Mouse (Mus musculus): ENCODE data around the gene Sco2. TPM values are rescaled to one million over a fixed set of nuclear protein-coding genes. Genes with fewer than 3 reads are reported as not detected.

Sco2 gene
- total and polyA plus RNA-seq, 3 experiments: 34.6 to 58.9 TPM; not detected in 1

- Histone ChIP-seq H3K9me3 (replicated peaks; ENCODE audit: insufficient read depth, low read length) (no peaks in the 10 kb centered on the region), H3K79me2 (ENCODE audit: control insufficient read depth, insufficient read depth, low read length, poor library complexity) (peaks cover 16% of the 10 kb centered on the region), H3K4me3 (ENCODE audit: control insufficient read depth in 1 of 2, insufficient read depth in 1 of 2, low read depth in 2 of 2, low read length in 2 of 2) (peak overlapping the region; percentile 81 to 98), H3K4me1 (ENCODE audit: control insufficient read depth in 1 of 2, insufficient read depth in 2 of 2, low read length in 2 of 2) (peaks cover 4 to 14% of the 10 kb centered on the region in 2 experiments; a peak in 3 of 4 replicates), H3K36me3 (ENCODE audit: control insufficient read depth in 1 of 2, insufficient read depth in 2 of 2, low read length in 2 of 2) (peaks cover 0 to 14% of the 10 kb centered on the region in 2 experiments), H3K27ac (ENCODE audit: control insufficient read depth, low read depth, low read length) (peak overlapping the region; percentile 38), H3K27me3 (ENCODE audit: control insufficient read depth in 1 of 2, insufficient read depth in 2 of 2, low read length in 2 of 2) (no peaks in the 10 kb centered on the region), H3K9ac (ENCODE audit: control insufficient read depth, low read depth, low read length, poor library complexity, severe bottlenecking) (peak overlapping the region; percentile 86)
- peak; percentile 59 for DNase-seq (ENCODE audit: low read depth, low spot score)
- TF ChIP-seq ETS1 (IDR thresholded peaks at IDR 0.05; ENCODE audit: low read depth, low read length) (0 out of 2 replicates have a peak, but pooled peaks have one; percentile 8), MXI1 (IDR thresholded peaks at IDR 0.05; ENCODE audit: low read depth, low read length) (no peak)
These were observed 50.0 kb downstream of the Sco2 start for GRCm38 (mm10) chr15:89323656-89324055.

DNA sequence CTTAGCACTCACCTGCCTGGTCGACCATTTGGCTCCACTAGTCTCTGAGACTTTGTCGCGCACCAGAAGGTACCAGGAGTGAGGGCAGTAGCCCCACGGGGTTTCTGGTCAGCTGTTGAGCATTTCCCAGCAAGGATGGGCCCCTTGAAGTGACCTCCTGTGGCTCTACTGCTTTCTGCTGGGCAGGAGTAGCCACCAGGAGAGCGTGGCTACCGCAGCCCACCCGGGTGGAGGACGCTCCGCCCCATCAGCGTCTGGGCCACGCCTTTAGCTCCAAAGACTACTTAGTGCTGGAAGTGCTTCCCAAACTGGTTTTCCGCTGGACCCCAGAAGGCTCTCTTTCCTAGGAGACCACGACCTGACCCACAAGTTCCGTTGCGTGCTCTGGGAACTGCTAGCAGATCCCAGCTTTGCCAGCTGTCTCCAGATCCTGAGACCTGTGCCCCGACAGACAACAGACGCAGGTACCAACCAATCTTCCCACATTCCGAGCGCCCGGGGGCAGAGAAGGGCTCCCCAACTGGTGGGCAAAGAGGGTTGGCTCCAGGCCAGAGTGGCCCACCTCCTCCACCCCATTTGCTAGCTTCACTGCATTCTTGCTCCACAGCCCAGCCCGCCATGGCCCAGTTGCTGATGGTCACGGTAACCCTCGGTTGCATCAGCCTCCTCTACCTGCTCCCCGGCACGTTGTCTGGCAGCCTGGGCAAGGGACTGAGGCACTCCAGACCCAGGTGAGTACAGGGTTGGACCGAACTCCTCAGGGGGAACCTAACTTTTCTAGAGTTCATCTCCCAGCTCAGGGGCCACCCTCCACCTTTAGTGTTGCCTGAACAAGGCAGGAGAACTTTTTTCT is 50.8 kb downstream of the Sco2 start, which contains the start of gene Adm2:
Adm2 (plus strand) TSS at position 51 of the 853 bp plus-strand sequence.
- H3K27ac ChIP-seq (ENCODE audit: control insufficient read depth, low read depth, low read length): peak within 1 kb of the TSS; percentile 91
- no peaks in the 10 kb centered on the region for H3K9me3 ChIP-seq (replicated peaks; ENCODE audit: insufficient read depth, low read length)
- no peaks in the 10 kb centered on the region for H3K27me3 ChIP-seq (ENCODE audit: control insufficient read depth in 1 of 2, insufficient read depth in 2 of 2, low read length in 2 of 2)
- H3K4me3 ChIP-seq (ENCODE audit: control insufficient read depth in 1 of 2, insufficient read depth in 1 of 2, low read depth in 2 of 2, low read length in 2 of 2): peak within 1 kb of the TSS; percentile 81 to 98
- peaks cover 4 to 14% of the 10 kb centered on the region in 2 experiments; a peak in 3 of 4 replicates for H3K4me1 ChIP-seq (ENCODE audit: control insufficient read depth in 1 of 2, insufficient read depth in 2 of 2, low read length in 2 of 2)
- peak; percentile 75 for DNase-seq (ENCODE audit: low read depth, low spot score)
- peaks cover 16% of the 10 kb centered on the region for H3K79me2 ChIP-seq (ENCODE audit: control insufficient read depth, insufficient read depth, low read length, poor library complexity)
- peak within 1 kb of the TSS; percentile 86 for H3K9ac ChIP-seq (ENCODE audit: control insufficient read depth, low read depth, low read length, poor library complexity, severe bottlenecking)
- H3K36me3 ChIP-seq (ENCODE audit: control insufficient read depth in 1 of 2, insufficient read depth in 2 of 2, low read length in 2 of 2): peaks cover 0 to 14% of the 10 kb centered on the region in 2 experiments
- TF ChIP-seq GABPA (IDR thresholded peaks at IDR 0.05; ENCODE audit: low read depth, low read length) (no peak), NELFE (IDR thresholded peaks at IDR 0.05; ENCODE audit: low read depth, low read length) (peak; percentile 27; the same call in 1 of the 2 replicates), ZMIZ1 (IDR thresholded peaks at IDR 0.05; ENCODE audit: low read depth, low read length) (no peak; the same call in 1 of the 2 replicates), TBP (IDR thresholded peaks at IDR 0.05; ENCODE audit: low read depth, low read length) (no peak), TCF12 (IDR thresholded peaks at IDR 0.05; ENCODE audit: low read depth, low read length) (0 out of 2 replicates have a peak, but pooled peaks have one; percentile 9), RCOR1 (IDR thresholded peaks at IDR 0.05; ENCODE audit: low read depth, low read length) (0 out of 2 replicates have a peak, but pooled peaks have one; percentile 18), ETS1 (IDR thresholded peaks at IDR 0.05; ENCODE audit: low read depth, low read length) (0 out of 2 replicates have a peak, but pooled peaks have one; percentile 17), BHLHE40 (IDR thresholded peaks at IDR 0.05; ENCODE audit: borderline replicate concordance, low read depth, low read length) (no peak), POLR2AphosphoS5 (IDR thresholded peaks at IDR 0.05; ENCODE audit: borderline replicate concordance, low read depth, low read length) (no peak), MXI1 (IDR thresholded peaks at IDR 0.05; ENCODE audit: low read depth, low read length) (peak; percentile 79), HCFC1 (IDR thresholded peaks at IDR 0.05; ENCODE audit: low read depth, low read length) (no peak; the same call in 1 of the 2 replicates), MYB (IDR thresholded peaks at IDR 0.05; ENCODE audit: low read depth, low read length) (no peak), POLR2AphosphoS2 (IDR thresholded peaks at IDR 0.05; ENCODE audit: low read length) (0 out of 2 replicates have a peak, but pooled peaks have one; percentile 48), CHD2 (IDR thresholded peaks at IDR 0.05; ENCODE audit: low read length) (no peak), JUND (IDR thresholded peaks at IDR 0.05; ENCODE audit: low read depth, low read length) (no peak), ELF1 (IDR thresholded peaks at IDR 0.05; ENCODE audit: low read depth, low read length) (no peak), NRF1 (IDR thresholded peaks at IDR 0.05; ENCODE audit: insufficient read depth, low read depth, low read length, poor library complexity, severe bottlenecking) (no peak), MAFK (IDR thresholded peaks at IDR 0.05; ENCODE audit: borderline replicate concordance, low read depth, low read length) (no peak), GATA1 (IDR thresholded peaks at IDR 0.05; ENCODE audit: low read depth, low read length) (no peak), MYC (IDR thresholded peaks at IDR 0.05; ENCODE audit: low read depth, low read length) (peak; percentile 73), UBTF (IDR thresholded peaks at IDR 0.05; ENCODE audit: borderline replicate concordance, insufficient read depth, low read depth, low read length) (no peak), POLR2A (IDR thresholded peaks at IDR 0.05; ENCODE audit: control insufficient read depth in 1 of 2, insufficient read depth in 1 of 2, low read depth in 1 of 2, low read length in 2 of 2, poor library complexity in 1 of 2) (peak; percentile 25 to 62; a peak in 2 of 4 replicates), MAZ (IDR thresholded peaks at IDR 0.05; ENCODE audit: low read depth, low read length) (no peak), SMC3 (IDR thresholded peaks at IDR 0.05; ENCODE audit: low read depth, low read length) (no peak), ZC3H11A (IDR thresholded peaks at IDR 0.05; ENCODE audit: low read depth, low read length) (no peak), MEF2A (IDR thresholded peaks at IDR 0.05; ENCODE audit: extremely low read depth, insufficient replicate concordance, low read depth, low read length, poor library complexity, severe bottlenecking) (no peak), MAX (IDR thresholded peaks at IDR 0.05; ENCODE audit: low read length) (peak; percentile 50), USF1 (IDR thresholded peaks at IDR 0.05; ENCODE audit: low read depth, low read length) (no peak), KAT2A (conservative IDR thresholded peaks at IDR 0.05; ENCODE audit: low read depth, low read length) (no peak)
